Mouse (Mus musculus): Measurements from ENCODE around the gene Limk2. TPM values are rescaled to one million over a fixed set of nuclear protein-coding genes. Genes with fewer than 3 reads are reported as not detected.
A peak's percentile ranks its signal among the peaks of the same experiment; 100 is the strongest.

Limk2 gene
- polyA plus RNA-seq, 1 experiment, result 20.9 TPM

- H3K4me3 ChIP-seq (ENCODE audit: insufficient read depth, low read length), result no peak overlapping the region
- peaks cover 16% of the 10 kb centered on the region for H3K4me1 ChIP-seq (ENCODE audit: control insufficient read depth, insufficient read depth, low read length)
- no peak for TF ChIP-seq CTCF (IDR thresholded peaks at IDR 0.05; ENCODE audit: low read depth, low read length)
- TF ChIP-seq POLR2A (IDR thresholded peaks at IDR 0.05; ENCODE audit: borderline replicate concordance, low read depth, low read length), result no peak
- no peak overlapping the region for H3K27ac ChIP-seq (ENCODE audit: insufficient read depth, low read depth, low read length)
Measured at GRCm38 (mm10) chr11:3442677-3443076, 33.7 kb upstream of the Limk2 start.

GRCm38 (mm10) chr11:3441696-3442443 is 32.9 kb upstream of the Limk2 start:
- Histone ChIP-seq H3K4me1 (ENCODE audit: control insufficient read depth, insufficient read depth, low read length) (peaks cover 14% of the 10 kb centered on the region), H3K4me3 (ENCODE audit: insufficient read depth, low read length) (no peak overlapping the region)

GRCm38 (mm10) chr11:3437621-3438020 is 28.6 kb upstream of the Limk2 start:
- Histone ChIP-seq H3K4me1 (ENCODE audit: control insufficient read depth, insufficient read depth, low read length) (no peaks in the 10 kb centered on the region), H3K27ac (ENCODE audit: insufficient read depth, low read depth, low read length) (no peak overlapping the region), H3K4me3 (ENCODE audit: insufficient read depth, low read length) (no peak overlapping the region)
- TF ChIP-seq CTCF (IDR thresholded peaks at IDR 0.05; ENCODE audit: low read depth, low read length) (no peak), POLR2A (IDR thresholded peaks at IDR 0.05; ENCODE audit: borderline replicate concordance, low read depth, low read length) (no peak)

More at GRCm38 (mm10) chr11:3441696-3442443, 32.9 kb upstream of the Limk2 start:
- TF ChIP-seq CTCF (IDR thresholded peaks at IDR 0.05; ENCODE audit: low read depth, low read length) (no peak), POLR2A (IDR thresholded peaks at IDR 0.05; ENCODE audit: borderline replicate concordance, low read depth, low read length) (no peak)
- H3K27ac ChIP-seq (ENCODE audit: insufficient read depth, low read depth, low read length), result no peak overlapping the region

GRCm38 (mm10) chr11:3433809-3434208 is 24.8 kb upstream of the Limk2 start:
- Histone ChIP-seq H3K27ac (ENCODE audit: insufficient read depth, low read depth, low read length) (no peak overlapping the region), H3K4me1 (ENCODE audit: control insufficient read depth, insufficient read depth, low read length) (peaks cover 14% of the 10 kb centered on the region), H3K4me3 (ENCODE audit: insufficient read depth, low read length) (no peak overlapping the region)
- no peak for TF ChIP-seq CTCF (IDR thresholded peaks at IDR 0.05; ENCODE audit: low read depth, low read length)
- no peak for TF ChIP-seq POLR2A (IDR thresholded peaks at IDR 0.05; ENCODE audit: borderline replicate concordance, low read depth, low read length)

- no peak for TF ChIP-seq POLR2A (IDR thresholded peaks at IDR 0.05; ENCODE audit: borderline replicate concordance, low read depth, low read length)
- TF ChIP-seq CTCF (IDR thresholded peaks at IDR 0.05; ENCODE audit: low read depth, low read length), result no peak
- no peak overlapping the region for H3K4me3 ChIP-seq (ENCODE audit: insufficient read depth, low read length)
- H3K27ac ChIP-seq (ENCODE audit: insufficient read depth, low read depth, low read length), result no peak overlapping the region
- peaks cover 25% of the 10 kb centered on the region for H3K4me1 ChIP-seq (ENCODE audit: control insufficient read depth, insufficient read depth, low read length)
Measured at GRCm38 (mm10) chr11:3431976-3432603, 23.1 kb upstream of the Limk2 start.

- Histone ChIP-seq H3K4me3 (ENCODE audit: insufficient read depth, low read length) (no peak overlapping the region), H3K27ac (ENCODE audit: insufficient read depth, low read depth, low read length) (no peak overlapping the region), H3K4me1 (ENCODE audit: control insufficient read depth, insufficient read depth, low read length) (peaks cover 28% of the 10 kb centered on the region)
- TF ChIP-seq CTCF (IDR thresholded peaks at IDR 0.05; ENCODE audit: low read depth, low read length), result no peak
- TF ChIP-seq POLR2A (IDR thresholded peaks at IDR 0.05; ENCODE audit: borderline replicate concordance, low read depth, low read length), result no peak
Measured at GRCm38 (mm10) chr11:3431515-3431914, 22.5 kb upstream of the Limk2 start.

- Histone ChIP-seq H3K4me1 (ENCODE audit: control insufficient read depth, insufficient read depth, low read length) (peaks cover 29% of the 10 kb centered on the region), H3K4me3 (ENCODE audit: insufficient read depth, low read length) (no peak overlapping the region), H3K27ac (ENCODE audit: insufficient read depth, low read depth, low read length) (peak overlapping the region; percentile 63)
- no peak for TF ChIP-seq POLR2A (IDR thresholded peaks at IDR 0.05; ENCODE audit: borderline replicate concordance, low read depth, low read length)
- no peak for TF ChIP-seq CTCF (IDR thresholded peaks at IDR 0.05; ENCODE audit: low read depth, low read length)
Measured at GRCm38 (mm10) chr11:3428632-3429031, 19.6 kb upstream of the Limk2 start.

- Histone ChIP-seq H3K4me1 (ENCODE audit: control insufficient read depth, insufficient read depth, low read length) (peaks cover 29% of the 10 kb centered on the region), H3K4me3 (ENCODE audit: insufficient read depth, low read length) (no peak overlapping the region), H3K27ac (ENCODE audit: insufficient read depth, low read depth, low read length) (peak overlapping the region; percentile 45)
- TF ChIP-seq CTCF (IDR thresholded peaks at IDR 0.05; ENCODE audit: low read depth, low read length) (no peak), POLR2A (IDR thresholded peaks at IDR 0.05; ENCODE audit: borderline replicate concordance, low read depth, low read length) (no peak)
Measured at GRCm38 (mm10) chr11:3427697-3428230, 18.8 kb upstream of the Limk2 start.

- Histone ChIP-seq H3K4me1 (ENCODE audit: control insufficient read depth, insufficient read depth, low read length) (peaks cover 16% of the 10 kb centered on the region), H3K4me3 (ENCODE audit: insufficient read depth, low read length) (no peak overlapping the region), H3K27ac (ENCODE audit: insufficient read depth, low read depth, low read length) (no peak overlapping the region)
- TF ChIP-seq POLR2A (IDR thresholded peaks at IDR 0.05; ENCODE audit: borderline replicate concordance, low read depth, low read length), result no peak
- TF ChIP-seq CTCF (IDR thresholded peaks at IDR 0.05; ENCODE audit: low read depth, low read length), result no peak
Measured at GRCm38 (mm10) chr11:3422242-3422641, 13.3 kb upstream of the Limk2 start.

GRCm38 (mm10) chr11:3418741-3419140 is 9.8 kb upstream of the Limk2 start:
- Histone ChIP-seq H3K4me1 (ENCODE audit: control insufficient read depth, insufficient read depth, low read length) (peaks cover 12% of the 10 kb centered on the region), H3K27ac (ENCODE audit: insufficient read depth, low read depth, low read length) (no peak overlapping the region), H3K4me3 (ENCODE audit: insufficient read depth, low read length) (no peak overlapping the region)
- TF ChIP-seq POLR2A (IDR thresholded peaks at IDR 0.05; ENCODE audit: borderline replicate concordance, low read depth, low read length), result no peak
- no peak for TF ChIP-seq CTCF (IDR thresholded peaks at IDR 0.05; ENCODE audit: low read depth, low read length)
